Mouse (Mus musculus): Measurements from ENCODE around the gene Angptl3. TPM values are rescaled to one million over a fixed set of nuclear protein-coding genes. Genes with fewer than 3 reads are reported as not detected.

Angptl3 gene
- 0.68 and 1.3 TPM in 2 replicates for polyA plus RNA-seq (2015; fragmentation: Nextera tagmentation; extraction: Ambion mirVana)

DNA sequence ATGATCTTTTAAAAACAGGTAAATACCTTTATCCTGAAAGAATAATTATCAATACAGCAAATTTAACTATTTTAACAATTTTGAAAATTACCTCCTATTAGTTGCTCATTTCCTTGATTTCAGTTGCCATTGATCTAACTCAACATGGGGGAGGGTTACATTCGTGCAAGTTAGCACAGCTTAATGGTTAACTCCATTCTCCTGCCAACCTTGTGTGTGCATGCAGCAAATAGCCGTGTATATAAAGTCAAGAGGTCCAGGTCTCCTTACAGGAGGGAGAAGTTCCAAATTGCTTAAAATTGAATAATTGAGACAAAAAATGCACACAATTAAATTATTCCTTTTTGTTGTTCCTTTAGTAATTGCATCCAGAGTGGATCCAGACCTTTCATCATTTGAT is at the start of gene Angptl3:
TSS of gene Angptl3 (plus strand) at position 269 of the 400 bp plus-strand sequence.
- Histone ChIP-seq H3K4me1 (ENCODE audit: control insufficient read depth, insufficient read depth, low read length) (no peaks in the 10 kb centered on the region), H3K27ac (ENCODE audit: low read length) (no peak within 1 kb of the TSS), H3K4me2 (ENCODE audit: low read depth, low read length) (no peak within 1 kb of the TSS), H3K4me3 (ENCODE audit: low read length) (no peak within 1 kb of the TSS), H3K9me3 (replicated peaks; ENCODE audit: control insufficient read depth, low read length) (no peaks in the 10 kb centered on the region), H3K36me3 (ENCODE audit: control insufficient read depth, insufficient read depth) (no peaks in the 10 kb centered on the region), H3K27me3 (ENCODE audit: control insufficient read depth, insufficient read depth, low read length) (no peaks in the 10 kb centered on the region), H3K9ac (ENCODE audit: low read length) (no peak within 1 kb of the TSS)
- WGBS = 91% methylated on average over 2 of the region's 2 CpGs
- ATAC-seq (replicated peaks; ENCODE audit: extremely low read depth, insufficient read depth, low FRiP score) = no peak

DNA sequence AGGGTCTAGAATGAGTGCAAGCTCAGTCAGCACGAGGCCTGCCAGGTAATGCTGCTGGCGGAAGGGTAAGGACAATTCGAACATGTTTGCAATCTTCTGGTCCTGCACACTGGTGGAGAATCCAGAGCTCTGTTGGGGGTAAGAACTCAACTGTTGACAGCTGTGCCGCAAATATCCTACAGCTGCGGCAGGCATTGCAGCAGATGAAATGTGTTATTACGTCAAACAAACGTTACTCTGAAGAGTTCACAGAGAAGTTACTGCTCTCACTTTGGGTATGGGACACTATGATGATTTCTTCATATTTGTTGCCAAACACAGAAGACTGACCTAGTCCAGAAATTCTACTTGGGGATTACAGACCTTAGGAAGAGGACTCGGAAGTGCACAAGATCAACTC is 46.1 kb upstream of the Angptl3 start:
- Histone ChIP-seq H3K4me2 (ENCODE audit: low read depth, low read length) (no peak overlapping the region), H3K27me3 (ENCODE audit: control insufficient read depth, insufficient read depth, low read length) (no peaks in the 10 kb centered on the region), H3K9ac (ENCODE audit: low read length) (no peak overlapping the region), H3K36me3 (ENCODE audit: control insufficient read depth, insufficient read depth) (peaks cover 14% of the 10 kb centered on the region), H3K4me3 (ENCODE audit: low read length) (no peak overlapping the region), H3K9me3 (replicated peaks; ENCODE audit: control insufficient read depth, low read length) (no peaks in the 10 kb centered on the region), H3K27ac (ENCODE audit: low read length) (no peak overlapping the region), H3K4me1 (ENCODE audit: control insufficient read depth, insufficient read depth, low read length) (no peaks in the 10 kb centered on the region)
- WGBS = 83% methylated on average over 8 of the region's 8 CpGs
- no peak for ATAC-seq (replicated peaks; ENCODE audit: extremely low read depth, insufficient read depth, low FRiP score)

DNA sequence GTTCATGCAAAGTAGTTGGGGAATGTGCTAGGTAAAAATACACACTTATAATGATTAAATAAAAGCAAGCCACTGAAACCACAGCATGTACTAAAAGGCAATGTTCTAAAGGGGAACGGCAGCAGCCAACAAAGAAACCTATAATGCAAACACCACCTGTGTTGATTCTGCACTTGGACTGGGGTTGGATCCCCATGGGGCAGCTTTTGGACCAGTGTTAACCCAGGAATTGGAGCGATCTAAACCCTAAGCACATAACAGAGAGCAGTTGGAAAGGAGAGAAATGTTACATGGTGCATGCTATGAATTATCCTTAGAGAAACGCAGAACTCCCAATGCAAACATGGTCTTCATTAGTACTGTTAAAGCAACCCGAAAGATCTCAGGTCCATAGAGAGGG is 37.3 kb upstream of the Angptl3 start:
- no peak overlapping the region for H3K4me2 ChIP-seq (ENCODE audit: low read depth, low read length)
- ATAC-seq (replicated peaks; ENCODE audit: extremely low read depth, insufficient read depth, low FRiP score) = no peak
- H3K4me3 ChIP-seq (ENCODE audit: low read length) = no peak overlapping the region
- no peaks in the 10 kb centered on the region for H3K36me3 ChIP-seq (ENCODE audit: control insufficient read depth, insufficient read depth)
- H3K27me3 ChIP-seq (ENCODE audit: control insufficient read depth, insufficient read depth, low read length) = no peaks in the 10 kb centered on the region
- H3K9me3 ChIP-seq (replicated peaks; ENCODE audit: control insufficient read depth, low read length) = no peaks in the 10 kb centered on the region
- no peak overlapping the region for H3K9ac ChIP-seq (ENCODE audit: low read length)
- no peak overlapping the region for H3K27ac ChIP-seq (ENCODE audit: low read length)
- 83% methylated on average over 4 of the region's 4 CpGs for WGBS
- H3K4me1 ChIP-seq (ENCODE audit: control insufficient read depth, insufficient read depth, low read length) = no peaks in the 10 kb centered on the region

DNA sequence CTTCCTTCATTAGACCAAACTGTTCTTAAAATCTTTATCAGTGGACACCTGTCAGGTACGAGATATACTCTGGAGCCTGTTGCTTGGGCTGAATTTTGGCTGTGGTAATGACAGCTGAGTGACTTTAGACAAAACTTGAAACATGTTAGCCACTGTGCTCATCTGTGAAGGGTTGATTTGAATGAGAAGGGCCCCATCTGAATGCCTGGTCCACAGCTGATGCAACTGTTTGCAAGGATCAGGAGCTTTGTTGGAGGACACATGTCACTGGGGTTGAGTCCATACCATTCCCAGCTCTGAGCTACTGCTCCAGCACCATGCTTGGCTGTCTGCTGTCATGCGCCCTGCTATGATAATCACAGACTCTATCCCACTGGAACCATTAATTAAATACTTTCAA is 25.2 kb upstream of the Angptl3 start:
- no peak for ATAC-seq (replicated peaks; ENCODE audit: extremely low read depth, insufficient read depth, low FRiP score)
- no peaks in the 10 kb centered on the region for H3K4me1 ChIP-seq (ENCODE audit: control insufficient read depth, insufficient read depth, low read length)
- 89% methylated on average over 2 of the region's 2 CpGs for WGBS
- H3K4me2 ChIP-seq (ENCODE audit: low read depth, low read length) = no peak overlapping the region
- H3K27ac ChIP-seq (ENCODE audit: low read length) = no peak overlapping the region
- no peak overlapping the region for H3K9ac ChIP-seq (ENCODE audit: low read length)
- no peaks in the 10 kb centered on the region for H3K27me3 ChIP-seq (ENCODE audit: control insufficient read depth, insufficient read depth, low read length)
- H3K4me3 ChIP-seq (ENCODE audit: low read length) = no peak overlapping the region
- H3K36me3 ChIP-seq (ENCODE audit: control insufficient read depth, insufficient read depth) = peaks cover 2% of the 10 kb centered on the region; the same call in 1 of the 2 replicates
- H3K9me3 ChIP-seq (replicated peaks; ENCODE audit: control insufficient read depth, low read length) = no peaks in the 10 kb centered on the region

DNA sequence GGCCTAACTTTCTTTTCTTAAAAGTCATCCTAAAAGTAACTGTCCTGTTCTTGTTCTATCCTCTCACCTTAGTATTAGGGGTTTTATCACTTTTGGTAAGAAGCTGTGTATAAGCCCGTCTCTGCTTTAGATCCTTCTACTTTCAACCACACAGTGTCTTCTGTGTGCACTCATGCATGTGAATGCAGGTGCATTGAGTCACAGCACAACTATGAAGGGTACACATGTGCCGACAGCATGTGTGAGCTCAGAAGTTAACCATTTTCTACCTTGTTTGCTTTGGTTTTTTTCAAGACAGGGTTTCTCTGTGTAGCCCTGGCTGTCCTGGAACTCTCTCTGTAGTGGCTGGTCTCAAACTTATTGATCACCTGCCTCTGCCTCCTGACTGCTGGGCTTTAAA is 24.4 kb upstream of the Angptl3 start:
- H3K4me2 ChIP-seq (ENCODE audit: low read depth, low read length) = no peak overlapping the region
- no peak overlapping the region for H3K27ac ChIP-seq (ENCODE audit: low read length)
- WGBS = 77% methylated on average over 2 of the region's 2 CpGs
- H3K9me3 ChIP-seq (replicated peaks; ENCODE audit: control insufficient read depth, low read length) = no peaks in the 10 kb centered on the region
- no peaks in the 10 kb centered on the region for H3K27me3 ChIP-seq (ENCODE audit: control insufficient read depth, insufficient read depth, low read length)
- H3K4me3 ChIP-seq (ENCODE audit: low read length) = no peak overlapping the region
- peaks cover 2% of the 10 kb centered on the region; the same call in 1 of the 2 replicates for H3K36me3 ChIP-seq (ENCODE audit: control insufficient read depth, insufficient read depth)
- ATAC-seq (replicated peaks; ENCODE audit: extremely low read depth, insufficient read depth, low FRiP score) = no peak
- no peak overlapping the region for H3K9ac ChIP-seq (ENCODE audit: low read length)
- H3K4me1 ChIP-seq (ENCODE audit: control insufficient read depth, insufficient read depth, low read length) = no peaks in the 10 kb centered on the region

DNA sequence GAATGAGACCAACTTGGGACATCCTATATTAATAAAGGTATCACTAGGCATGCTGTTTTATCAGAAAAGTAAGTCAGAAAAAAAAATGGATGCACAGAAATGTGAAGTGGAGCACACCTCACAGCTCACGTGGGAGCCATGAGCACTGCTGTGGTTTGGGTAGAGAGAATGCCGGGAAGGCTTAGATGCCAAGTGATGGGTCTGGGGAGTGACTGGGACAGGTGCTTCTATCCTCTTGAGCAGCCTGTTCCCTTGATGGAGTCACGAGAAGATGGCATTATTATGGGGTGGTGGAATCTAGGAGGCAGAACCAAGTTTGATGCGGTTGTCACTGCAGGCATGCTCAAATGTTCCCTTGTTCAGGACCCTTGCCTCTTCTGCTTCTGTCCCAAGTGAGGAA is 19.7 kb upstream of the Angptl3 start:
- H3K36me3 ChIP-seq (ENCODE audit: control insufficient read depth, insufficient read depth) = no peaks in the 10 kb centered on the region
- WGBS = 87% methylated on average over 4 of the region's 4 CpGs

DNA sequence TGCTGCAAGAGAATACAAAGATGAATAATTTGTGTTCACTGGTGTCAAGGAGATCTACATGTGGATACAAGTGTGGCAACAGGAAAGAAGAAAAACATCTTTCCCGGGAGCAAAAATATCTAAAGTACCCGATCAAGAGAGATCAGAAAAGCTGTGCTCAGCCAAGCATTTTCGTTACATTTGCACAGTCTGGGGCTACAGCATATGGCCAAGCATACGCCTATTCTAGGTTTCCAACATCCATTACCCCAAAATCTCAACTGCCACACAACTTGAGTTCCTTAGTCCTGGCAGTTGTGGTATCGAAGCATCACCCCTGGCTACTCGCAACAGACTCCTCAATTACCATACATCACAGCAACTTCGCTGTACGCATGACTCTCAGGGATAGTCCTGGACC is 8.5 kb upstream of the Angptl3 start:
- Histone ChIP-seq H3K36me3 (ENCODE audit: control insufficient read depth, insufficient read depth) (no peaks in the 10 kb centered on the region), H3K9ac (ENCODE audit: low read length) (no peak overlapping the region), H3K9me3 (replicated peaks; ENCODE audit: control insufficient read depth, low read length) (no peaks in the 10 kb centered on the region), H3K27me3 (ENCODE audit: control insufficient read depth, insufficient read depth, low read length) (no peaks in the 10 kb centered on the region), H3K4me2 (ENCODE audit: low read depth, low read length) (no peak overlapping the region), H3K4me1 (ENCODE audit: control insufficient read depth, insufficient read depth, low read length) (no peaks in the 10 kb centered on the region), H3K4me3 (ENCODE audit: low read length) (no peak overlapping the region), H3K27ac (ENCODE audit: low read length) (no peak overlapping the region)
- 91% methylated on average over 8 of the region's 8 CpGs for WGBS
- no peak for ATAC-seq (replicated peaks; ENCODE audit: extremely low read depth, insufficient read depth, low FRiP score)

More for the DNA sequence above, 19.7 kb upstream of the Angptl3 start:
- no peak overlapping the region for H3K4me3 ChIP-seq (ENCODE audit: low read length)
- ATAC-seq (replicated peaks; ENCODE audit: extremely low read depth, insufficient read depth, low FRiP score) = no peak
- H3K4me1 ChIP-seq (ENCODE audit: control insufficient read depth, insufficient read depth, low read length) = no peaks in the 10 kb centered on the region
- no peaks in the 10 kb centered on the region for H3K27me3 ChIP-seq (ENCODE audit: control insufficient read depth, insufficient read depth, low read length)
- H3K9ac ChIP-seq (ENCODE audit: low read length) = no peak overlapping the region
- H3K27ac ChIP-seq (ENCODE audit: low read length) = no peak overlapping the region
- no peak overlapping the region for H3K4me2 ChIP-seq (ENCODE audit: low read depth, low read length)
- no peaks in the 10 kb centered on the region for H3K9me3 ChIP-seq (replicated peaks; ENCODE audit: control insufficient read depth, low read length)

DNA sequence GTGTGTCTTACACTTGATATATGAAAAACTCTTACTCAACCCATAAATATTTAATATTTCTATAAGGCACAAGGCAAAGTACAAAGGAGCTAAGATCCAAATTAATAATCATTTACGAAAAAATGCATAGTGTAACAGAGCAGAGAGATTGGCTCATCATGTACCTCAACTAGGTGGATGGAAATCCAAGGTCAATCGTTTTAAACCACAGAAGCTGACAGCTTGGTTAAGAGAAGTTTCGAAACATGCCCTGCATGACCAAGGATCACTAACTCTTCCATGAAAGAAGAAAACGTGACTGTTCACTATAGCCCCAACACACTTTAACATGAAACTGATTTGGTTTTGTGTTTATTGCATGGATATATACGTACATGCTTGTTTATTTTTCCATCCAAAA is 2.4 kb upstream of the Angptl3 start:
- ATAC-seq (replicated peaks; ENCODE audit: extremely low read depth, insufficient read depth, low FRiP score) = no peak
- Histone ChIP-seq H3K9ac (ENCODE audit: low read length) (no peak overlapping the region), H3K36me3 (ENCODE audit: control insufficient read depth, insufficient read depth) (no peaks in the 10 kb centered on the region), H3K4me2 (ENCODE audit: low read depth, low read length) (no peak overlapping the region), H3K4me3 (ENCODE audit: low read length) (no peak overlapping the region), H3K4me1 (ENCODE audit: control insufficient read depth, insufficient read depth, low read length) (no peaks in the 10 kb centered on the region), H3K27ac (ENCODE audit: low read length) (no peak overlapping the region), H3K9me3 (replicated peaks; ENCODE audit: control insufficient read depth, low read length) (no peaks in the 10 kb centered on the region), H3K27me3 (ENCODE audit: control insufficient read depth, insufficient read depth, low read length) (no peaks in the 10 kb centered on the region)
- WGBS = 87% methylated on average over 5 of the region's 5 CpGs

DNA sequence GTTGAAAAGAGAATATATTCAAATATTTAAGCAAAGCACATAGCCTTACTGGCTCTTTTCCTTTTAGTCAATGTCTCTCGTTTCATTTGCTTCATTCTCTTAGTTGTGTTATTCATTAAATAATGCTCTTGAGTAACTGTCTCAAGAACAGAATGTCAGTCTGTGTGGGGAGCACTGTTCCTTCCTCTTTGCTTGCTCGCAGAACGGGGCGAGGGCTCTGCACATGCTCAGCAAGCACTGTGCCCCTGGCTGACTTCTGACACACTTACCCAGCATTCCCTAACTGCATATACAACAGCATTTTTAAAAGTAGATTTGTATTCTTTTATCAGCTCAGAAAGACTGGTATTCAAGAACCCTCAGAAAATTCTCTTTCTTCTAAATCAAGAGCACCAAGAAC is 2.2 kb downstream of the Angptl3 start:
- Histone ChIP-seq H3K4me2 (ENCODE audit: low read depth, low read length) (no peak overlapping the region), H3K36me3 (ENCODE audit: control insufficient read depth, insufficient read depth) (no peaks in the 10 kb centered on the region), H3K9ac (ENCODE audit: low read length) (no peak overlapping the region), H3K27ac (ENCODE audit: low read length) (no peak overlapping the region), H3K4me1 (ENCODE audit: control insufficient read depth, insufficient read depth, low read length) (no peaks in the 10 kb centered on the region), H3K4me3 (ENCODE audit: low read length) (no peak overlapping the region), H3K27me3 (ENCODE audit: control insufficient read depth, insufficient read depth, low read length) (no peaks in the 10 kb centered on the region), H3K9me3 (replicated peaks; ENCODE audit: control insufficient read depth, low read length) (no peaks in the 10 kb centered on the region)
- ATAC-seq (replicated peaks; ENCODE audit: extremely low read depth, insufficient read depth, low FRiP score) = no peak
- WGBS = 64% methylated on average over 4 of the region's 4 CpGs

DNA sequence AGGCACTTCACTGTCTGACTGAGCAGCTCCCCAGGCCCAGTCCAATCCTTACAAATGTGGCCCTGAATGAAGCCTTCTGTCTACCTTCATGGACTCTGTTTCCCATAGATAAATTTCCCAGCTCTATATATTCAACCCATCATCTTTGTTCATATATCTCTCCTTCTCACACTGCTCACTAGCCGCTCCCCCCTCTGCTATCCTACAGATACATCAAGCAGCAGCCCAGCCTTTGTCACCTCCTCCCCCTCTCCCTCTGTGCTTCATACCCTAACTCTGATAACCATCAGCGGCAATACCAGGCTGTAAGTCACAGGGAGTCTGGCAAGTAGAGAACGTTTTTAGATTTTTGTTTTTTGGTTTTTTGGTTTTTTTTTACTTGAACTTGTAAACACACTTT is 14.1 kb downstream of the Angptl3 start:
- Histone ChIP-seq H3K27ac (ENCODE audit: low read length) (no peak overlapping the region), H3K9ac (ENCODE audit: low read length) (no peak overlapping the region), H3K4me1 (ENCODE audit: control insufficient read depth, insufficient read depth, low read length) (no peaks in the 10 kb centered on the region), H3K4me3 (ENCODE audit: low read length) (no peak overlapping the region), H3K36me3 (ENCODE audit: control insufficient read depth, insufficient read depth) (peaks cover 12% of the 10 kb centered on the region), H3K4me2 (ENCODE audit: low read depth, low read length) (no peak overlapping the region), H3K9me3 (replicated peaks; ENCODE audit: control insufficient read depth, low read length) (no peaks in the 10 kb centered on the region), H3K27me3 (ENCODE audit: control insufficient read depth, insufficient read depth, low read length) (no peaks in the 10 kb centered on the region)
- no peak for ATAC-seq (replicated peaks; ENCODE audit: extremely low read depth, insufficient read depth, low FRiP score)
- WGBS = 62% methylated on average over 3 of the region's 3 CpGs

Measured in heart, embryonic 16.5 days (tissue).